9 mouse cellular contexts compared by ENCODE assay signal in genomic region chr1:98189991-98190471, GRCm38 (mm10).
DNase-seq lines count a peak whose midpoint lies in the region; ATAC-seq and TF ChIP-seq lines count a peak whose summit lies in the region.
"Had no signal": no experiment of that assay in that cellular context is flagged by ENCODE, and none has a peak within 500 bp of the region (broad histone marks: within the 10 kb centered on the region; RNA-seq: fewer than 3 reads in every experiment).

No protein-coding gene starts in this region.

- no peaks in the 10 kb centered on the region for H3K36me3 ChIP-seq in embryonic facial prominence, embryonic 15.5 days
- H3K36me3 ChIP-seq in midbrain, embryonic 15.5 days (replicated peaks): no peaks in the 10 kb centered on the region
- H3K36me3 ChIP-seq in liver, embryonic 12.5 days: no peaks in the 10 kb centered on the region

- DNase-seq in kidney, postnatal 10 days: peak; percentile 34
- DNase-seq in kidney, postnatal 36 days: no peak
- peak; percentile 75 to 88 for DNase-seq in layer of hippocampus, adult 2 months (ENCODE audit: low spot score in 2 of 2)
- DNase-seq in gastrocnemius, postnatal 25 days: no peak
- DNase-seq in gastrocnemius, postnatal 10 days: no peak

- TF ChIP-seq CTCF in layer of hippocampus, adult 2 months (conservative IDR thresholded peaks at IDR 0.05): no peak

- H3K4me3 ChIP-seq in embryonic facial prominence, embryonic 15.5 days (replicated peaks): no peak overlapping the region
- H3K4me3 ChIP-seq in layer of hippocampus, adult 2 months: no peak overlapping the region
- H3K4me3 ChIP-seq in midbrain, embryonic 15.5 days: no peak overlapping the region
- no peak overlapping the region for H3K4me3 ChIP-seq in liver, embryonic 12.5 days
- H3K4me3 ChIP-seq: megakaryocyte, embryonic 14.5 days had no signal

- H3K27me3 ChIP-seq in embryonic facial prominence, embryonic 15.5 days: no peaks in the 10 kb centered on the region
- H3K27me3 ChIP-seq in midbrain, embryonic 15.5 days (replicated peaks): no peaks in the 10 kb centered on the region
- no peaks in the 10 kb centered on the region for H3K27me3 ChIP-seq in liver, embryonic 12.5 days (replicated peaks)
- H3K27me3 ChIP-seq: megakaryocyte, embryonic 14.5 days had no signal

- 0 out of 2 replicates have a peak, but pooled peaks have one; percentile 47 for ATAC-seq in embryonic facial prominence, embryonic 15.5 days (ENCODE audit: insufficient number of reproducible peaks, low FRiP score, low TSS enrichment, low read depth)
- ATAC-seq in midbrain, embryonic 15.5 days (replicated peaks): peak; percentile 96
- ATAC-seq in liver, embryonic 12.5 days: no peak

- no peak overlapping the region for H3K4me2 ChIP-seq in embryonic facial prominence, embryonic 15.5 days (replicated peaks)
- peak overlapping the region; percentile 12; the same call in 1 of the 2 replicates for H3K4me2 ChIP-seq in midbrain, embryonic 15.5 days
- no peak overlapping the region for H3K4me2 ChIP-seq in liver, embryonic 12.5 days

- H3K9me3 ChIP-seq in embryonic facial prominence, embryonic 15.5 days (replicated peaks): no peaks in the 10 kb centered on the region
- H3K9me3 ChIP-seq in midbrain, embryonic 15.5 days: no peaks in the 10 kb centered on the region
- no peaks in the 10 kb centered on the region for H3K9me3 ChIP-seq in liver, embryonic 12.5 days (replicated peaks)

- 41% methylated on average over 6 of the region's 6 CpGs for WGBS in embryonic facial prominence, embryonic 15.5 days
- WGBS in midbrain, embryonic 15.5 days: 1% methylated on average over 6 of the region's 6 CpGs
- 71% methylated on average over 6 of the region's 6 CpGs for WGBS in liver, embryonic 12.5 days (ENCODE audit: insufficient replicate concordance)

- no peak overlapping the region for H3K27ac ChIP-seq in embryonic facial prominence, embryonic 15.5 days (replicated peaks)
- peak overlapping the region; percentile 73 for H3K27ac ChIP-seq in layer of hippocampus, adult 2 months
- H3K27ac ChIP-seq in midbrain, embryonic 15.5 days: peak overlapping the region; percentile 79
- no peak overlapping the region for H3K27ac ChIP-seq in liver, embryonic 12.5 days

- H3K9ac ChIP-seq in embryonic facial prominence, embryonic 15.5 days: no peak overlapping the region
- no peak overlapping the region for H3K9ac ChIP-seq in midbrain, embryonic 15.5 days
- no peak overlapping the region for H3K9ac ChIP-seq in liver, embryonic 12.5 days

- H3K4me1 ChIP-seq in embryonic facial prominence, embryonic 15.5 days: peaks cover 4% of the 10 kb centered on the region; the same call in 1 of the 2 replicates
- peaks cover 37% of the 10 kb centered on the region for H3K4me1 ChIP-seq in midbrain, embryonic 15.5 days
- no peaks in the 10 kb centered on the region for H3K4me1 ChIP-seq in liver, embryonic 12.5 days
- H3K4me1 ChIP-seq: megakaryocyte, embryonic 14.5 days had no signal

Comparison
In these comparisons a context has a peak if more than half of its experiments do, and no peak if none do; other contexts are left out.
1. DNase-seq: peak in kidney, postnatal 10 days (single experiment) and layer of hippocampus, adult 2 months (2 of 2); none in kidney, postnatal 36 days (0 of 2), gastrocnemius, postnatal 25 days (single experiment) and gastrocnemius, postnatal 10 days (single experiment).
2. H3K27ac ChIP-seq: peak in layer of hippocampus, adult 2 months (single experiment) and midbrain, embryonic 15.5 days (single experiment); none in embryonic facial prominence, embryonic 15.5 days (single experiment) and liver, embryonic 12.5 days (single experiment).